Mouse (Mus musculus): ENCODE measurements around the gene Cadps.

Gene Cadps

GRCm38 (mm10) chr14:12822491-12823219 lies at the start of gene Cadps:
Gene Cadps (minus strand): TSS chr14:12823079.
- DNase-seq (ENCODE audit: low spot score in 2 of 2) = no peak

- no peak for DNase-seq (ENCODE audit: low spot score in 2 of 2)
Observed at GRCm38 (mm10) chr14:12869605-12870004, 46.7 kb upstream of the Cadps start.

- DNase-seq (ENCODE audit: low spot score in 2 of 2) = no peak
Observed at GRCm38 (mm10) chr14:12865258-12865657, 42.4 kb upstream of the Cadps start.

- DNase-seq (ENCODE audit: low spot score in 2 of 2) = no peak
Observed at GRCm38 (mm10) chr14:12843860-12844259, 21.0 kb upstream of the Cadps start.

- DNase-seq (ENCODE audit: low spot score in 2 of 2) = no peak
Observed at GRCm38 (mm10) chr14:12839471-12839870, 16.6 kb upstream of the Cadps start.

- DNase-seq (ENCODE audit: low spot score in 2 of 2) = no peak
Observed at GRCm38 (mm10) chr14:12838949-12839348, 16.1 kb upstream of the Cadps start.

GRCm38 (mm10) chr14:12838323-12838722 lies 15.4 kb upstream of the Cadps start:
- DNase-seq (ENCODE audit: low spot score in 2 of 2) = no peak

- DNase-seq (ENCODE audit: low spot score in 2 of 2) = no peak
Observed at GRCm38 (mm10) chr14:12837902-12838301, 15.0 kb upstream of the Cadps start.

- no peak for DNase-seq (ENCODE audit: low spot score in 2 of 2)
Observed at GRCm38 (mm10) chr14:12823781-12824180, 902 bp upstream of the Cadps start.

- DNase-seq (ENCODE audit: low spot score in 2 of 2) = no peak
Observed at GRCm38 (mm10) chr14:12821831-12822490, 918 bp downstream of the Cadps start.

GRCm38 (mm10) chr14:12821156-12821813 lies 1.6 kb downstream of the Cadps start:
- DNase-seq (ENCODE audit: low spot score in 2 of 2) = no peak

GRCm38 (mm10) chr14:12820149-12820548 lies 2.7 kb downstream of the Cadps start:
- DNase-seq (ENCODE audit: low spot score in 2 of 2) = no peak

- DNase-seq (ENCODE audit: low spot score in 2 of 2) = no peak
Observed at GRCm38 (mm10) chr14:12818442-12818841, 4.4 kb downstream of the Cadps start.

- DNase-seq (ENCODE audit: low spot score in 2 of 2) = no peak
Observed at GRCm38 (mm10) chr14:12812072-12812471, 10.8 kb downstream of the Cadps start.

GRCm38 (mm10) chr14:12802995-12803394 lies 19.9 kb downstream of the Cadps start:
- DNase-seq (ENCODE audit: low spot score in 2 of 2) = no peak

- DNase-seq (ENCODE audit: low spot score in 2 of 2) = no peak
Observed at GRCm38 (mm10) chr14:12801100-12801499, 21.8 kb downstream of the Cadps start.

GRCm38 (mm10) chr14:12798926-12799325 lies 24.0 kb downstream of the Cadps start:
- DNase-seq (ENCODE audit: low spot score in 2 of 2) = no peak

GRCm38 (mm10) chr14:12784296-12784695 lies 38.6 kb downstream of the Cadps start:
- no peak for DNase-seq (ENCODE audit: low spot score in 2 of 2)

- DNase-seq (ENCODE audit: low spot score in 2 of 2) = no peak
Observed at GRCm38 (mm10) chr14:12780016-12780415, 42.9 kb downstream of the Cadps start.

GRCm38 (mm10) chr14:12777990-12778389 lies 44.9 kb downstream of the Cadps start:
- DNase-seq (ENCODE audit: low spot score in 2 of 2) = no peak

GRCm38 (mm10) chr14:12768870-12769269 lies 54.0 kb downstream of the Cadps start:
- DNase-seq (ENCODE audit: low spot score in 2 of 2) = no peak

GRCm38 (mm10) chr14:12753237-12753636 lies 69.6 kb downstream of the Cadps start:
- no peak for DNase-seq (ENCODE audit: low spot score in 2 of 2)

- no peak for DNase-seq (ENCODE audit: low spot score in 2 of 2)
Observed at GRCm38 (mm10) chr14:12751821-12752220, 71.1 kb downstream of the Cadps start.
